Mouse (Mus musculus): ENCODE measurements at regions not wholly inside any gene's neighbourhood (a gene's known extent, or its start where the extent isn't known, plus 50 kb on each side); places are given as distances from the start of the nearest gene placed in this dataset.

DNA sequence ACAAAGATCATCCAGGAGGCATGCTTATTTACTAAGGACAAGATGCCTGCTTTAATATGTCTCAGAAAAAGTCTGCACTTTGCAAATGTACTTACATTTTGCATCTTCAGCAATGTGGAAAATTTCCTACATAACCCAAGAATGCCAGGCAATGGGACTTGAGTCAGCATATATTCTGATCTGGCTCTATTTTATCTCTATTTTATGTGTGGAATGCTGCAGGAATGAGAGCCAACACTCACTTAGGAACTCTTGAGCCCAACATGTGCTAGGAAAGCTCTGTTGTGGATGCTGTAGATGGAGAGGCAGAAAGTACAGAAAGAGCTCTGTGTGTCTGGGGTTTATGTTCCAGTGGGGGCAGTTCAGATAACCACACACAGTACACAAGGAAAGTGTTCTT, 99.0 kb upstream of the Cd93 start:
- TF ChIP-seq CTCF (IDR thresholded peaks at IDR 0.05; ENCODE audit: insufficient read depth, low read length) = no peak
- TF ChIP-seq POLR2A (IDR thresholded peaks at IDR 0.05; ENCODE audit: borderline replicate concordance, extremely low read depth, low read depth, low read length) = no peak

Data from lung, adult 2 months (tissue).